Mouse (Mus musculus): ENCODE results near the gene Nup188.

DNA sequence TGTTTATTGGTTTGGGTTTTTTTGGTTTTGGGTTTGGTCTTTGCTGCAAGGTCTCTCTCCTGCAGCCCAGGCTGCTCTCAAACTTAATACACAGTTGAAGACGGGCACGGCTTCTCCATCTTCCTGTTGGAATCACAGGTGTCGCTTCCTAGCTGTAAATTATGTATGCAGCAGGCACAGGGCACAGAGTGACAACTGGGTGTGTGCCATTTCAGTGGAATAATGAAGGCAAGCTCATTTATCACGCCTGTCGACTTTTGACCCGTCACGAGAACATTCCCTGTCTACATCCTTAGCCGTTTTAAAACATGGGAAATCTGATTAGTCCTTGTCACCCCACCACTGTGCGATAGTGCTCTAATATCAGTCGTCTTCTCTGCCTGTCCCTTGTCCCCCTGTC is 74.4 kb downstream of the Nup188 start:
- TF ChIP-seq CTCF (IDR thresholded peaks at IDR 0.05; ENCODE audit: insufficient read depth, low read length) (no peak), POLR2A (IDR thresholded peaks at IDR 0.05; ENCODE audit: borderline replicate concordance, extremely low read depth, low read depth, low read length) (no peak)

Data from lung, adult 2 months (tissue).